Mouse (Mus musculus): ENCODE measurements around the gene Ift122. TPM values are rescaled to one million over a fixed set of nuclear protein-coding genes. Genes with fewer than 3 reads are reported as not detected.

Ift122 gene
- polyA plus RNA-seq, 1 experiment from 2014 or later: 25.9 TPM

DNA sequence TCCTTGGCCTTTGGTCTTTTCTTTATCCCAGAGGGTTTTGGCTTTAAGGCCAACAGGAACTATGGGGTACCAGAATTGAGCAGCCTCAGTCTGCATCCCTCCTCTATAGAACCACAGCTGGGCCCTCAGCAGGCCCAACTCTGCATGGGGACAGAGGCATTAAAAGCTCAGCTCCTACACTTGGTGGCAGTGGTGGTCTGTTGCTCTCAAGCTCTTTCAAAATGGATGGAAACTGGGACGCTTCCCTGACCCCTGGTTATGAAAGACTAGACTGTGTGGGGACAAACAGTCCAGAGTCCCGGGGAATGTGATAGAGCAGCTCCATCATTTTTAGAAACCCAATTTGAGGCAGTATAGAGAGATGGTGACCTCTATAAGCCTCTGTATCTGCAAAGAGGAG lies 84.7 kb downstream of the Ift122 start:
- Histone ChIP-seq H3K9me3 (ENCODE audit: control insufficient read depth, low read length) (no peaks in the 10 kb centered on the region; the same call in 1 of the 2 replicates), H3K4me1 (ENCODE audit: control insufficient read depth, insufficient read depth, low read length) (peaks cover 5% of the 10 kb centered on the region; the same call in 1 of the 2 replicates), H3K4me3 (ENCODE audit: low read depth, low read length) (no peak overlapping the region), H3K9ac (ENCODE audit: low read length) (no peak overlapping the region), H3K36me3 (ENCODE audit: control insufficient read depth, insufficient read depth, low read length) (no peaks in the 10 kb centered on the region), H3K27ac (ENCODE audit: low read depth, low read length) (no peak overlapping the region), H3K4me2 (no peak overlapping the region), H3K27me3 (ENCODE audit: control insufficient read depth, insufficient read depth, low read length) (no peaks in the 10 kb centered on the region)
- ATAC-seq (ENCODE audit: low FRiP score): no peak
- DNase-seq (ENCODE audit: low spot score, missing footprints): no peak
- WGBS: 86% methylated on average over 2 of the region's 2 CpGs

DNA sequence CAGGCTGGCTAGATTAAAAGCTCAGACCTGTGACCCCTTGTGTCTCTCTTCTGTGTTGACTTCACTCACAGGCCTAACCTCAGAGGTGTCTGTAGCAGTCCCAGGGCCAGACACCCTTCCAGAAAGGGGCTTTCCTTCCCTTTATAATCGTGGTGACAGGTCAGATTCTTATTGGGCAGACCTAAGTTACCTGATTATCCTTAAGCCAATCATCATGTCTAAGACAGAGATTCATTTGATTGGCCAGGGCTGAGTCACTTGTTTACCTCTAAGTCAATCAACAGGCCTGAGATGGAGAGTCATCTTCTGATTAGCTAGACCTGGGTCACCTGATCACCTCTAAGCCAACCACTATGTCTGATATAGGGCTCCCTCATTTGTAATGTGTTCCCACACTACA lies 85.5 kb downstream of the Ift122 start:
- DNase-seq (ENCODE audit: low spot score, missing footprints) (no peak), ATAC-seq (ENCODE audit: low FRiP score) (no peak)
- Histone ChIP-seq H3K27ac (ENCODE audit: low read depth, low read length) (no peak overlapping the region), H3K9me3 (ENCODE audit: control insufficient read depth, low read length) (no peaks in the 10 kb centered on the region; the same call in 1 of the 2 replicates), H3K36me3 (ENCODE audit: control insufficient read depth, insufficient read depth, low read length) (no peaks in the 10 kb centered on the region), H3K9ac (ENCODE audit: low read length) (no peak overlapping the region), H3K4me1 (ENCODE audit: control insufficient read depth, insufficient read depth, low read length) (peaks cover 5% of the 10 kb centered on the region; the same call in 1 of the 2 replicates), H3K4me3 (ENCODE audit: low read depth, low read length) (no peak overlapping the region), H3K4me2 (no peak overlapping the region), H3K27me3 (ENCODE audit: control insufficient read depth, insufficient read depth, low read length) (no peaks in the 10 kb centered on the region)
- WGBS: 79% methylated on average over 1 of the region's 1 CpGs

DNA sequence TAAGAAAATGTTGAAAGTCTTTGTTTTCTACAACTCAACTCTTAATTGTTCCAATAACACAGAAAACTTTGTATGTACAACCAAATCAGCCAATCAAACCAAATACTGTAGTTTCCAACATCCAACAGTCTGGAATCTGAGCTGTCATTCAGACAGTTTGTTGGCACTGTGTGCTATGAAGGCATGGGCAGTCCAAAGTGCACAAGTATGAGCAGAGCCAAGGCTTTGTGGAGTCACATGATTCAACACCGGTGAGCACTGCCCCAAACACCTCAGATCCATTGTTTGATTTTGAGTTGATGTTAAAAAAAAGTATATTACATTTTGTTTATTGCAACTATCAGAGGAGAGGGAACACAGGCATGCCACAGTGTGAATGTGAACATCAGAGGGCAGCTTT lies 87.3 kb downstream of the Ift122 start:
- H3K9me3 ChIP-seq (ENCODE audit: control insufficient read depth, low read length): no peaks in the 10 kb centered on the region; the same call in 1 of the 2 replicates
- WGBS: 84% methylated on average over 1 of the region's 1 CpGs
- H3K4me2 ChIP-seq: no peak overlapping the region
- no peak overlapping the region for H3K9ac ChIP-seq (ENCODE audit: low read length)
- peaks cover 5% of the 10 kb centered on the region; the same call in 1 of the 2 replicates for H3K4me1 ChIP-seq (ENCODE audit: control insufficient read depth, insufficient read depth, low read length)
- DNase-seq (ENCODE audit: low spot score, missing footprints) (no peak), ATAC-seq (ENCODE audit: low FRiP score) (no peak)
- no peaks in the 10 kb centered on the region for H3K36me3 ChIP-seq (ENCODE audit: control insufficient read depth, insufficient read depth, low read length)
- no peak overlapping the region for H3K4me3 ChIP-seq (ENCODE audit: low read depth, low read length)
- no peaks in the 10 kb centered on the region for H3K27me3 ChIP-seq (ENCODE audit: control insufficient read depth, insufficient read depth, low read length)
- H3K27ac ChIP-seq (ENCODE audit: low read depth, low read length): no peak overlapping the region

DNA sequence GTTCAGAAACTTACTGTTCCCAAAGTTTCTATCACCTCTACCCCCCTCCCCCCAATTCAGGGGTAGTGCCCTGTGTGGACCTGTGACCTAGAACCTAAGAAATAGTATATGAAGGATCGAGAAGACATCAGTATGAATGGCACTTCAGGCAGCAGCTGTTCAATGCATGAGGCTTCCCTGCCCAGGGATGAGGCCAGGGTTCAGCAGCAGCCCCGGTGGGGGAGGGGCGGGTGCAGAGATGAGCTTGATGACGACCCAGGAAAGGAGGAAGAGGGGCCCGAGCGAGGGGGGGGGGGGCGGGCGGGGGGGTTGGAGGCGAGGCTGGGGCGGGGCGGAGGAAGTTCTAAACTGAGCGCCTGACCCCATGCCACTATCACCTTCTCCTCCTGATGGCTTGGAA lies 87.9 kb downstream of the Ift122 start:
- Histone ChIP-seq H3K4me3 (ENCODE audit: low read depth, low read length) (no peak overlapping the region), H3K9me3 (ENCODE audit: control insufficient read depth, low read length) (no peaks in the 10 kb centered on the region; the same call in 1 of the 2 replicates), H3K4me1 (ENCODE audit: control insufficient read depth, insufficient read depth, low read length) (peaks cover 5% of the 10 kb centered on the region; the same call in 1 of the 2 replicates), H3K9ac (ENCODE audit: low read length) (no peak overlapping the region), H3K36me3 (ENCODE audit: control insufficient read depth, insufficient read depth, low read length) (no peaks in the 10 kb centered on the region), H3K27me3 (ENCODE audit: control insufficient read depth, insufficient read depth, low read length) (no peaks in the 10 kb centered on the region), H3K27ac (ENCODE audit: low read depth, low read length) (no peak overlapping the region), H3K4me2 (no peak overlapping the region)
- 37% methylated on average over 5 of the region's 12 CpGs for WGBS
- DNase-seq (ENCODE audit: low spot score, missing footprints) (no peak), ATAC-seq (ENCODE audit: low FRiP score) (no peak)

- DNase-seq (ENCODE audit: low spot score, missing footprints) (no peak), ATAC-seq (ENCODE audit: low FRiP score) (no peak)
- Histone ChIP-seq H3K4me3 (ENCODE audit: low read depth, low read length) (no peak overlapping the region), H3K9me3 (ENCODE audit: control insufficient read depth, low read length) (no peaks in the 10 kb centered on the region), H3K9ac (ENCODE audit: low read length) (no peak overlapping the region), H3K4me2 (no peak overlapping the region), H3K36me3 (ENCODE audit: control insufficient read depth, insufficient read depth, low read length) (no peaks in the 10 kb centered on the region), H3K4me1 (ENCODE audit: control insufficient read depth, insufficient read depth, low read length) (peaks cover 5% of the 10 kb centered on the region; the same call in 1 of the 2 replicates), H3K27ac (ENCODE audit: low read depth, low read length) (no peak overlapping the region), H3K27me3 (ENCODE audit: control insufficient read depth, insufficient read depth, low read length) (no peaks in the 10 kb centered on the region)
- WGBS: 80% methylated on average over 9 of the region's 9 CpGs
Measured at GRCm38 (mm10) chr6:115943498-115944427, 90.5 kb downstream of the Ift122 start.

DNA sequence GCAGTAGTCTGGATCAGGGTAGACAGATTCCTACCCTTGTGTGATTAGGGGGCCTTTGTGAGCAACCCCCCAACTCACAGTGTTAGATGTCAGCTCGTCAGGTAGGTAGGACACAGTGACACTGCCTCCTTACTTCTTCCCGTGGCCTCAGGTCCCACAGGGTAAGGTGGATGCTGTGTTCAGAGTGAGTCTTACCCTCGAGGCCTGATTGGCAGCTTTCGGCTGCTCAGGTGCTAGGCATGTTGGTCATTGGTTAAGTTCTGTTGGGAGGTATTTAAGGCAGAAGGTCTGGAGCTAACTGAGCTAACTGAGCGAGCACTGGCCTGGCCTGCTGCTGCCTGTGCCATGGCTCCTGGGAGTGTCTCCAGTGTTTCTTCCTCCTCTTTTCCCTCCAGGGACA lies 91.4 kb downstream of the Ift122 start, which contains the start of gene H1foo:
Gene H1foo, plus strand, starts transcription at position 301 of the 400 bp plus-strand sequence.
- Histone ChIP-seq H3K4me2 (no peak within 1 kb of the TSS), H3K4me1 (ENCODE audit: control insufficient read depth, insufficient read depth, low read length) (peaks cover 5% of the 10 kb centered on the region; the same call in 1 of the 2 replicates), H3K27ac (ENCODE audit: low read depth, low read length) (no peak within 1 kb of the TSS), H3K4me3 (ENCODE audit: low read depth, low read length) (no peak within 1 kb of the TSS), H3K27me3 (ENCODE audit: control insufficient read depth, insufficient read depth, low read length) (no peaks in the 10 kb centered on the region), H3K9ac (ENCODE audit: low read length) (no peak within 1 kb of the TSS), H3K9me3 (ENCODE audit: control insufficient read depth, low read length) (no peaks in the 10 kb centered on the region), H3K36me3 (ENCODE audit: control insufficient read depth, insufficient read depth, low read length) (no peaks in the 10 kb centered on the region)
- DNase-seq (ENCODE audit: low spot score, missing footprints) (no peak), ATAC-seq (ENCODE audit: low FRiP score) (no peak)
- 87% methylated on average over 5 of the region's 5 CpGs for WGBS

GRCm38 (mm10) chr6:115945633-115946032 lies 92.4 kb downstream of the Ift122 start:
- DNase-seq (ENCODE audit: low spot score, missing footprints) (no peak), ATAC-seq (ENCODE audit: low FRiP score) (no peak)
- Histone ChIP-seq H3K4me3 (ENCODE audit: low read depth, low read length) (no peak overlapping the region), H3K9ac (ENCODE audit: low read length) (no peak overlapping the region), H3K36me3 (ENCODE audit: control insufficient read depth, insufficient read depth, low read length) (no peaks in the 10 kb centered on the region), H3K4me1 (ENCODE audit: control insufficient read depth, insufficient read depth, low read length) (peaks cover 5% of the 10 kb centered on the region; the same call in 1 of the 2 replicates), H3K4me2 (no peak overlapping the region), H3K27me3 (ENCODE audit: control insufficient read depth, insufficient read depth, low read length) (no peaks in the 10 kb centered on the region), H3K27ac (ENCODE audit: low read depth, low read length) (no peak overlapping the region), H3K9me3 (ENCODE audit: control insufficient read depth, low read length) (no peaks in the 10 kb centered on the region)
- 85% methylated on average over 8 of the region's 8 CpGs for WGBS

DNA sequence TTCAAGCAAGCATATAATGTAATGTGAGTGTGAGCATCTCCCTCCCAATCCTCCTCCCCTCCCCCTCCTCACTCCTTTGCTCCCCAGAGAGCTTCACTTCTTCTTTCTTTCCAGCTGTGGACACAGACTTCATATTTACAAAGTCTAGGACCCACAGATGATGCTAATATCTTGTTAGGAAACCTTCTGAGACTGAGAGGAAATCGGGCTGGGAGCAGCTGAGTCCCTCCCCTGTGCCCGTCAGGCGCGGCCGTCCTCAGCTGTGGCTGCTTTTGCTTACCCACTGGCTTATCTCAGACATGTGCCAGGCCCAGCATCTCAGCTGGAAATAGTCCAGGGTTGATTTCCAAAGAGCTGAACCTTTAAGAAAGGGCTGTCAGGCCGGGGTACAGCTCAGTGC lies 93.1 kb downstream of the Ift122 start:
- ATAC-seq (ENCODE audit: low FRiP score): no peak
- H3K9me3 ChIP-seq (ENCODE audit: control insufficient read depth, low read length): no peaks in the 10 kb centered on the region
- H3K27ac ChIP-seq (ENCODE audit: low read depth, low read length): no peak overlapping the region
- no peaks in the 10 kb centered on the region for H3K27me3 ChIP-seq (ENCODE audit: control insufficient read depth, insufficient read depth, low read length)
- no peaks in the 10 kb centered on the region; the same call in 1 of the 2 replicates for H3K4me1 ChIP-seq (ENCODE audit: control insufficient read depth, insufficient read depth, low read length)
- H3K36me3 ChIP-seq (ENCODE audit: control insufficient read depth, insufficient read depth, low read length): no peaks in the 10 kb centered on the region
- H3K4me3 ChIP-seq (ENCODE audit: low read depth, low read length): no peak overlapping the region
- H3K9ac ChIP-seq (ENCODE audit: low read length): no peak overlapping the region
- H3K4me2 ChIP-seq: no peak overlapping the region
- no peak for DNase-seq (ENCODE audit: low spot score, missing footprints)
- WGBS: 69% methylated on average over 6 of the region's 6 CpGs

- Histone ChIP-seq H3K9me3 (ENCODE audit: control insufficient read depth, low read length) (no peaks in the 10 kb centered on the region), H3K36me3 (ENCODE audit: control insufficient read depth, insufficient read depth, low read length) (no peaks in the 10 kb centered on the region), H3K4me1 (ENCODE audit: control insufficient read depth, insufficient read depth, low read length) (peaks cover 6% of the 10 kb centered on the region), H3K4me2 (no peak overlapping the region), H3K4me3 (ENCODE audit: low read depth, low read length) (no peak overlapping the region), H3K27me3 (ENCODE audit: control insufficient read depth, insufficient read depth, low read length) (no peaks in the 10 kb centered on the region), H3K27ac (ENCODE audit: low read depth, low read length) (no peak overlapping the region), H3K9ac (ENCODE audit: low read length) (no peak overlapping the region)
- ATAC-seq (ENCODE audit: low FRiP score) (no peak), DNase-seq (ENCODE audit: low spot score, missing footprints) (no peak)
- WGBS: 80% methylated on average over 9 of the region's 9 CpGs
Measured at GRCm38 (mm10) chr6:115954506-115955074, 101.3 kb downstream of the Ift122 start.
